8 mouse cellular contexts compared by ENCODE assay signal in the genomic region with DNA sequence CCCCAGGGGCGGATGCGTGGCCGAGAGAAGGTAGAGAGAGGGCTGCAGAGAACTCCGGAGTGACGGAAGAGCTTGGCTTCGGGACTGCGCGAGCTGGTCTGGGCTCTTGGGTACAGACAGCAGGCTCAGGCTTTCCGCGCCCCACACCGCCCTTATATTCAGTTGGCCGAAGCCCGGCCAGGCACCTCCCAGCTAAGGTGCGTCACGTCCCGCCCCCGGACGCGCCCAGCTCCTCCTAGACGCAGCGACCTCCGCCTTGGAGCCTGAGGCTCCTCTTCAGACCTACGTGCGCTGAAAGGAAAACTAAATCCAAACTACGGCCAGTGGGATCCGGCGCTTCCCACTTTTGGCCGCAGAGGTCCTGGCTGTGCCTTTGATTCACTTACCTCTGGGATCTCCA. TPM values are rescaled to one million over a fixed set of nuclear protein-coding genes. Genes with fewer than 3 reads are reported as not detected.
DNase-seq lines count a peak whose midpoint lies in the region; ATAC-seq and TF ChIP-seq lines count a peak whose summit lies in the region.

A gene (minus strand): TSS at position 127 of the 400 bp plus-strand sequence.

- ATAC-seq in embryonic facial prominence, embryonic 13.5 days (ENCODE audit: insufficient number of reproducible peaks, insufficient read depth, low FRiP score, low TSS enrichment, low read depth), result 0 out of 2 replicates have a peak, but pooled peaks have one; percentile 67
- peak; percentile 91 for ATAC-seq in liver, embryonic 11.5 days (replicated peaks; ENCODE audit: low FRiP score)

- no peaks in the 10 kb centered on the region for H3K79me2 ChIP-seq in myocyte (ENCODE audit: control insufficient read depth, insufficient read depth)

- TF ChIP-seq POLR2A in myocyte (IDR thresholded peaks at IDR 0.05; ENCODE audit: insufficient read length, low read depth), result peak; percentile 64

- H3K27ac ChIP-seq in embryonic facial prominence, embryonic 13.5 days, result no peak within 1 kb of the TSS
- peak within 1 kb of the TSS; percentile 19; the same call in 1 of the 2 replicates for H3K27ac ChIP-seq in liver, embryonic 11.5 days (ENCODE audit: low read depth, low read length)

- no peaks in the 10 kb centered on the region for H3K9me3 ChIP-seq in embryonic facial prominence, embryonic 13.5 days
- no peaks in the 10 kb centered on the region for H3K9me3 ChIP-seq in liver, embryonic 11.5 days (ENCODE audit: control insufficient read depth, low read length)

- peak; percentile 29 for DNase-seq in 3134 (ENCODE audit: extremely low read depth, insufficient read length, low spot score)
- DNase-seq in adrenal gland, postnatal 25 days, result peak; percentile 94
- DNase-seq in heart, adult 8-10 months (ENCODE audit: low spot score), result peak; percentile 82
- DNase-seq in kidney, adult 8-10 months, result peak; percentile 86 to 87
- peak; percentile 75 for DNase-seq in liver, embryonic 11.5 days (ENCODE audit: low spot score)
- peak; percentile 87 for DNase-seq in splenic B cell, adult 2 months (ENCODE audit: low read depth, low spot score)

- H3ac ChIP-seq in myocyte (ENCODE audit: control insufficient read depth, insufficient read length), result no peak within 1 kb of the TSS

- H3K4me3 ChIP-seq in embryonic facial prominence, embryonic 13.5 days, result peak within 1 kb of the TSS; percentile 50
- peak within 1 kb of the TSS; percentile 58 for H3K4me3 ChIP-seq in liver, embryonic 11.5 days (ENCODE audit: low read depth, low read length)
- H3K4me3 ChIP-seq in myocyte, result peak within 1 kb of the TSS; percentile 29

- H3K4me2 ChIP-seq in embryonic facial prominence, embryonic 13.5 days, result peak within 1 kb of the TSS; percentile 92
- peak within 1 kb of the TSS; percentile 95 for H3K4me2 ChIP-seq in liver, embryonic 11.5 days
- peak within 1 kb of the TSS; percentile 100 for H3K4me2 ChIP-seq in myocyte (ENCODE audit: low read depth)

- peaks cover 55% of the 10 kb centered on the region for H3K4me1 ChIP-seq in embryonic facial prominence, embryonic 13.5 days
- peaks cover 29% of the 10 kb centered on the region for H3K4me1 ChIP-seq in liver, embryonic 11.5 days (replicated peaks; ENCODE audit: control insufficient read depth, insufficient read depth, low read length)

- WGBS in embryonic facial prominence, embryonic 13.5 days, result under 1% methylated on average over 28 of the region's 28 CpGs
- WGBS in liver, embryonic 11.5 days, result under 1% methylated on average over 28 of the region's 28 CpGs

- H3K36me3 ChIP-seq in embryonic facial prominence, embryonic 13.5 days, result peaks cover 17% of the 10 kb centered on the region
- peaks cover 8% of the 10 kb centered on the region; the same call in 1 of the 2 replicates for H3K36me3 ChIP-seq in liver, embryonic 11.5 days (ENCODE audit: control insufficient read depth, insufficient read depth, low read length)
- H3K36me3 ChIP-seq in myocyte (ENCODE audit: control insufficient read depth, insufficient read depth), result no peaks in the 10 kb centered on the region
- H3K36me3 ChIP-seq in splenic B cell, adult 2 months (ENCODE audit: control insufficient read depth, insufficient read depth, low read length, poor library complexity, severe bottlenecking), result no peaks in the 10 kb centered on the region

- peaks cover 50% of the 10 kb centered on the region for H3K27me3 ChIP-seq in embryonic facial prominence, embryonic 13.5 days
- peaks cover 17% of the 10 kb centered on the region for H3K27me3 ChIP-seq in liver, embryonic 11.5 days (replicated peaks; ENCODE audit: control insufficient read depth, insufficient read depth, low read length)
- no peaks in the 10 kb centered on the region for H3K27me3 ChIP-seq in myocyte (ENCODE audit: control insufficient read depth, insufficient read depth, insufficient read length)
- no peaks in the 10 kb centered on the region for H3K27me3 ChIP-seq in splenic B cell, adult 2 months (ENCODE audit: control insufficient read depth, insufficient read depth, low read length, poor library complexity, severe bottlenecking)

- H3K9ac ChIP-seq in embryonic facial prominence, embryonic 13.5 days, result peak within 1 kb of the TSS; percentile 71
- H3K9ac ChIP-seq in liver, embryonic 11.5 days (ENCODE audit: low read depth, low read length), result peak within 1 kb of the TSS; percentile 38

TF ChIP-seq in myocyte, 11 proteins besides CTCF, POLR2A, EP300 and RAD21:
- TF ChIP-seq MYOD1 (IDR thresholded peaks at IDR 0.05; ENCODE audit: control insufficient read depth in 1 of 3, insufficient read length in 2 of 3, low read depth in 2 of 3) (no peak), E2F4 (IDR thresholded peaks at IDR 0.05; ENCODE audit: insufficient read depth) (peak; percentile 29), SRF (IDR thresholded peaks at IDR 0.05; ENCODE audit: control insufficient read depth, insufficient read length, low read depth) (no peak), POLR2AphosphoS2 (IDR thresholded peaks at IDR 0.05; ENCODE audit: insufficient read length, low read depth) (peak; percentile 49), MYOG (IDR thresholded peaks at IDR 0.05; ENCODE audit: control insufficient read depth in 1 of 3, insufficient read depth in 1 of 3, insufficient read length in 2 of 3, low read depth in 2 of 3) (no peak), MAX (IDR thresholded peaks at IDR 0.05; ENCODE audit: low read depth) (no peak), CEBPB (IDR thresholded peaks at IDR 0.05; ENCODE audit: insufficient read depth, poor library complexity, severe bottlenecking) (no peak), REST (IDR thresholded peaks at IDR 0.05; ENCODE audit: insufficient read depth, insufficient read length) (no peak), TCF12 (IDR thresholded peaks at IDR 0.05; ENCODE audit: insufficient read depth, poor library complexity, severe bottlenecking) (no peak)

RNA-seq across cellular contexts. Expression of the gene that starts here (rescaled TPM):
- 21.7 and 26.5 TPM in 2 replicates for total RNA-seq in adrenal gland, postnatal 25 days (2021)
- polyA plus RNA-seq in embryonic facial prominence, embryonic 13.5 days (2015; fragmentation: Nextera tagmentation; extraction: Ambion mirVana), result 2.8 and 3.2 TPM in 2 replicates
- 1 to 10 TPM; 3.8 to 8.3 (median 5.3) TPM for total RNA-seq in heart, adult 8-10 months (2022)
- polyA plus RNA-seq in liver, embryonic 11.5 days (2014; fragmentation: Nextera tagmentation; extraction: Ambion mirVana), result 1.6 and 2.0 TPM in 2 replicates
- polyA plus RNA-seq in myocyte (2012; fragmentation: generic; extraction: Trizol), result 0.04 TPM

Comparison
In these comparisons a context has a peak if more than half of its experiments do, and no peak if none do; other contexts are left out.
1. DNase-seq: peak in every context shown above with its lines; median percentile 94 in adrenal gland, postnatal 25 days; 87 in splenic B cell, adult 2 months; 86 in kidney, adult 8-10 months; 82 in heart, adult 8-10 months; 75 in liver, embryonic 11.5 days; 29 in 3134.